Mouse (Mus musculus): ENCODE measurements around the gene Zfp787. TPM values are rescaled to one million over a fixed set of nuclear protein-coding genes. Genes with fewer than 3 reads are reported as not detected.

Zfp787 gene
- total RNA-seq, 2 experiments from 2014 or later: 25.7 to 26.8 TPM

- no peak for DNase-seq (ENCODE audit: low spot score in 2 of 2)
Observed at GRCm38 (mm10) chr7:6169403-6169802, 13.6 kb upstream of the Zfp787 start.

DNA sequence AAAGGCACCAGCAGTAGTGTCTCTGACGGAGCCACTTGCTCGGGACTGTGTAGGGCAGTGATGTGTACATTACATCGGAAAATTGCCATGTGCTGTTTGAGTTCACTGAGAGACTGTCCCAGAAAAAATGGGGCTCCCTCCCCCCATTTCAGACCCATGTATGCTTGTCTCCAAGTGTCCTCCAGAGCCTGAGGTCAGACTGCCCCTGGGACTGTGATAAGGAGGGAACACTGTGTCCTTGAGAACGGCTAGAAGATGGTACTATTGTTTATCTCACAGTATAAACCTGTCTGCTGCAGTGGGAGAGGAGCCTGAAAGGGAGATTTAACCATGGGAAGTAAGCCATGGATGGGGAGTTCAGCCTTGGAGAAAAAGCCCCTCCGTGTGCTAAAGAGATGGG is 8.9 kb upstream of the Zfp787 start:
- DNase-seq (ENCODE audit: low spot score in 2 of 2): no peak

GRCm38 (mm10) chr7:6162172-6162571 is 6.4 kb upstream of the Zfp787 start:
- DNase-seq (ENCODE audit: low spot score in 2 of 2): no peak

DNA sequence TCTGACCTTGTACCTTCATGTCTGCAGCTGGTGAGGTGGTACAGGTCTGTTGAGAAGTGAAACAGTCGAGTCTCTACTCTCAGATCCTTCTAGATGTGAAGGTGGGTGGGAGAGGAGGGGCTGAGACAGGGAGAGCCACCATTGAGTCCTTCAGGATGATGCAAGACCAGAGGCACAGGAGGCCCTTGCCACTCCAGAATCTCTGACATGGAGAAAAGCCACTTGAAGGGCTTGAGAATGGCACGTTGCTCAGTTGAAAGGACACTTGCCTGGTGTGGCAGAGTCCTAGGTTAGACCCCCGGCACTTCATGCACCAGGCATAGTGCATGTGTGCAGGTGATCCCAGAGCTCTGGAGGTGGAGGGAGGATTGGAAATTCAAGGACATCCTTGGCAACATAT is 5.7 kb upstream of the Zfp787 start:
- DNase-seq (ENCODE audit: low spot score in 2 of 2): no peak

DNA sequence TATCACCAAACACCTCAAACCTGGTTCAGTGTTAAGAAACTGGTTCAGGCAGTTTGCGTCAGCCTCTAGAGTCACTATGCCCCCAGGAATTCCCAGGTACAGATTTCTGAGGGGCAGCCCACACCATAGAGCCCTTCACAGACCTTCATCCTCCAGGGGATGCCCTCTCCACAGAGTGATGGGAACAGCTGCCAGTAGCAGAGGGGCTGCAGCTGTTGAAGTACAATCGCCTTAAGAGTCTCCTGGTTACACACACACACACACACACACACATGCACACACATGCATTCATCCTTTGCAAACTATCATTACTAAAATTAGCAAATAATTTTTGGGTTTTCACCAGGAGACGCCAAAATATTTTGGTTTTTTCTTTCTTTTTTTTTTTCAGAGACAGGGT is 3.8 kb upstream of the Zfp787 start:
- DNase-seq (ENCODE audit: low spot score in 2 of 2): no peak

GRCm38 (mm10) chr7:6157479-6157878 is 1.7 kb upstream of the Zfp787 start:
- DNase-seq (ENCODE audit: low spot score in 2 of 2): no peak

GRCm38 (mm10) chr7:6156901-6157472 is 1.2 kb upstream of the Zfp787 start:
- DNase-seq (ENCODE audit: low spot score in 2 of 2): no peak

DNA sequence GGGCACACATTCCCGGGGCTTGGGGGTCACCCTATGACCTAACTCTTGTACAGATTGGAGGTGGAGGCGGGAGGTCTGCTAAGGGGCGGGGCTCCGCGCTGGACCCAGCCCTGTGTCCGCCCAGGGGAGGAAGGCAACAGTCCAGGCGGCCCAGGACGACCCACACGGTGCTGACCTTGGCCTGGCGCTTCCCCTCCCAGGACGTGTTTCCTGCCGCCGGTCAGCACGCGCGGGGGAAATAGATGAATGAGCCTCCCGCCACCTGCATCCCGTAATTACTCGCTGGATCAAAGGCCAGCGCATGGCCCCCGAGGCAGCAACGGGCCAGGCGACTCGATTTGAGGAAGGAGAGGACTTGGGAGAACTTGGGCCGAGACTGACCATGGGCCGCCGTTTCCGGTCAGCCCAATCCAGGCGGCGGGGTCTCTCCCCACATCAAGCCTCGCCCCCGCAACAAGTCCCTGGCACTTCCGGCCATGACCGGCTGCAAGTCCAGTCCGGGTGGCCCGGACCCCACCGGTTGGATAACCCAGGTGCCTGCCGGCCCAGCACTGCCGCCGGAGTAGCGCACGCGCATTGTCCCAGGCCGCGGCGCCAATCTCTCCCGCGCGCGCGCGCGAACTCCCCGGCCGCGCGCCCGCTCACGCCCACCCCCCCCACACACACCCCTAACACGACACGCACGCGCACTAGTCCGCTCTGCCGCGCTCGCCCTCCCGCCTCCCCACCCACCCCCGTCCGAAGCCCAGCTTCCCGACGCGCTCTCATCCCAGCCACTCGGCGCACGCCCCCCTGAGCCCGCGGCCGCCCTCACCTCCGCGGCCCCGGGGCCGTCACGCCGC is 545 bp downstream of the Zfp787 start:
- peak; percentile 82 to 83 for DNase-seq (ENCODE audit: low spot score in 2 of 2)

- DNase-seq (ENCODE audit: low spot score in 2 of 2): no peak
Observed at GRCm38 (mm10) chr7:6154164-6154563, 1.6 kb downstream of the Zfp787 start.

DNA sequence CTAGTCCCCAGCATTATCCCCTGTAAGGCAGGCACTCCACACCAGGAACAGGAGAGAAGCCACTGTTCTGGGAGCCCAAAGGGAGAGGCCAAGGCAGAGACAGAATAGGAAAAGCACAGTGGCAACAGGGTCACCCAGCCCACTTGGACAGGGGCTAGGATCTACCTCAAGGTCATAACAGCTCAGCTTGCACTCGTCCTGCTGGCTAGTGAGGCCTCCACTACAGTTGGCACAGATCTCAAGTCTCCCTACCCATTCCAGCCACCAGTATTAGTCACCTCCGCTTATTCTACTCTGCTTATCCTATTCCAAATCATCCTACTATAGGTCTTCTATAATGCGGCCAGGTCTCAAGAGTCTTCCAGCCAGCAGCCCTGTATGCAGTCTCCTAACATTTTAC is 2.7 kb downstream of the Zfp787 start:
- no peak for DNase-seq (ENCODE audit: low spot score in 2 of 2)

DNA sequence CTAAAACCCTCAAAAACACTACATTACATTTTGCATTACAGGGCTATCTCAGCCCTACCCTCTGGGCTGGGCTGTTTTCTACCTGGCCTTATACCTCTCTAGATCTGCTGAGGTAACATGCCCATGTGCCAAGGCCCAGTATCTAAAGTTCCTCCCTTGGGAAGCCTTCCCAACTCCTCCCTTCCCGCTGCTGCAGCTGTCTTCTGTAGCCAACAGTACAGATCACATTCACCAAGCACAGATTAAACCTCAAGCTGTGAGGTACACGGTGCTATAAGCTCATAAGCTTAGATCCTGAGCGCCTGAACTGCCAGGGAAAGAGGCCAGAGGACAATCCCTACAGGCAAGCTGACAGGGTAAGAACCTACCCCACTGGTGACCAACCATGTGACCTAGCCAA is 3.8 kb downstream of the Zfp787 start:
- DNase-seq (ENCODE audit: low spot score in 2 of 2): no peak

DNA sequence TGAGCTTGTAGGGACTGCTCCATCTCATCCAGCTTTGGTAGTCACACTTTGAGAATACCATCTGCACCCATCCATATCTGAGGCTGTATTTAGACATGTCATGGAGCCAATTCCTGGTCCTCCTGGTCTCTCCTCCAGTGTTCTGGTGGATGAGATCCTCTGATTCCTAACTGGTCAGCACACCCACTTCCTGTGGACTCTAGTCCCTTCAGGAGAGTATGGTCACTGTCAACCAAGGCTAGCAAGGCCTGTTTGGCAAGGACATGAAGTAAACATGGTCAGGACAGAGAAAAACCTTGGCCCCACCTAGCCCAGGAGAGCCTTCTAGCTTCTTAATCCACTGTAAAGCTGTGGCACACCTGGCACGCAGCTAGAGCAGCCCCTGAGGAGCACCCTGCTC is 4.5 kb downstream of the Zfp787 start:
- no peak for DNase-seq (ENCODE audit: low spot score in 2 of 2)

- DNase-seq (ENCODE audit: low spot score in 2 of 2): no peak
Observed at GRCm38 (mm10) chr7:6147688-6148087, 8.1 kb downstream of the Zfp787 start.

- no peak for DNase-seq (ENCODE audit: low spot score in 2 of 2)
Observed at GRCm38 (mm10) chr7:6146982-6147325, 8.8 kb downstream of the Zfp787 start.

DNA sequence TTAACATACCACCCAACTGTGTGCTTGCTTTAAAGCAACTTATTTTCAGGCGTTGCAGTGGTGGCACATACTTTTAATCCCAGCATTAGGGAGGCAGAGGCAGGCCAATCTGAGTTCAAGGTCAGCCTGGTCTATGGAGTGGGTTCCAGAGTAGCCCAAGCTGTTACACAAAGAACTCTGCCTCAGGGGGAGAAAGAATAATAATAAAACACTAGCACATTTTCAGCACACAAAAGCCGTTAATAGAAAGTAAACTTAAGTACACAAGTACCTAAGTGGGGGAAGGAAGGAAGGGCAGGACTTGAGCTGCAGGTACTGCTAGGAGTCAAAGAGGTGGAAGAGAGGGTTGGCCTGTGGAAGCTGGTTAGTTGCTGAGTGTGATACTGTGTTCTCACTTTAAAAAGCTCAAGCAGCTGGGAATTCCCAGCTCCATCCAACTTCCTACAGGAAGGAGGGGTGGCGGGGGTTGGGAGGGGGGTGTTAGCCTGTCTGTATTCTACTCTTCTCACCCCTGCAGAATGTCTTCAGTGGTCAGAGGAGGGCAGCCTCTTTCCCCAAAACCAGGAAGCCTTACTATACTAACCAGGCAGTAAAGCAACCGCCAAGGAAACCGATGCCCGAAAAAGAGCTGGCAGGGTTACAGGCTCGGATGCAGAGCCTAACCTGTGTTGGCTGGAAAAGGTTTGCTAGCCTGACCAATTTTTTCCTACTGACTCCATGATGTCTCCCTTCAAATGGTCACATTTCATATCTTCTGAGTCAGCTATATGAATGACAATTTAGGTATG is 9.4 kb downstream of the Zfp787 start:
- DNase-seq (ENCODE audit: low spot score in 2 of 2): no peak

DNA sequence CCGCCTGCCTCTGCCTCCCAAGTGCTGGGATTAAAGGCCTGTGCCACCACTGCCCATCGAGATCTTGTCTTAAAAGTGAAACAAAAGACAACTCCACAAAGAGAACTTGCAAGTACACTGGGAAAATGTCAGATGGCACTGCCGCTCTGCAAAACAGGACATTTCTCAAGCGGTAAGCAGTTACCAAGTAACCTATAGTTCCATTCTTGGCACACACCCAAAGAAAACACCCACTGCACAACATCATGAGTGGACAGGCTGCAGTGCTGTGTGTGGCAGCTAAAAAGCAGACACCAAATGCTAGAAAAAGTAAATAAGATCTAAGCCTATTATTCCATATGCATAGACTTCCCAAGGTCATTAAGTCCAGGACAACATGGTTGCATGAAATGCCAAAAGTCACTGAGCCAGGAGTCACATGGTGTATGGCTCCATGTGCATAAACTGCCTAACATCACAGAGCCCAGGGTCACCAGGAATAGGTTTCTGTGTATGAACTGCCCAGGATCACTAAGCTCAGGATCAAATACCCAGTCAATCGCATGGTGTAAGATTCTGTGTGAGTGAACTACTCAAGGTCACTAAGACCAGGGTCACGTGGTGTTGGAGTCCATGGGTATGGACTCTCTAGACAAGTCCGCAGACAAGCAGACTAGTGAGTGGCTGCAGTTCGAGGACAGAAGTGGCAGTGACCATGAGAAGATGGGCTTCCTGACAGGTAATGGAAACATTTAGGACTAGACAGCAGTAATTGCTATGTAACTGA is 10.2 kb downstream of the Zfp787 start:
- no peak for DNase-seq (ENCODE audit: low spot score in 2 of 2)

DNA sequence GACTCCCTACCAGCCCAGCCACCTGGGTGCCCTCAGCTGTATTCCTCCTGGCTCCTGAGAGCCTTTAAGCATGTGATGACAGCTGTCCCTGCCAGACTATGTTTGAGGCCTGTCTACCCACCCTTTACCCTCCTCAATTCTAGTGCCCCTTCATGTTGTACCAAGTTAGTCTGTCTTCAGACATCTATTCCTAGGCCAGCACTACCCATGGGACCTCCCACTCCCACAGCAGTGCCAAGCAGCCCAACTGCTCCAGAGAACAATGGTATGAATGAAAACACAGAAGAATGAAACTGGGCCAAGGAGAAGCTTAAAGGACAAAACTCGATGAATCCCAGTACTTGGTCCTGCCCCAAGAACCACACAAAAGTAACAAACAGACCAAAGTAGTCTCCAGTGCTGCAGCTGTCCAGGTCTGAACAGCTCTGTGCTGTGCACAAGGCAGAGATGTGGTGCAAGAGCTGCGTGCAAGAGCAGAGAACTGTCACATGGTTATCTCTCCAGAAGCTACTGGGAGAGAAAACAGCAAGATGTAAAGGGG is 11.7 kb downstream of the Zfp787 start:
- no peak for DNase-seq (ENCODE audit: low spot score in 2 of 2)

- no peak for DNase-seq (ENCODE audit: low spot score in 2 of 2)
Observed at GRCm38 (mm10) chr7:6139295-6139694, 16.5 kb downstream of the Zfp787 start.

DNA sequence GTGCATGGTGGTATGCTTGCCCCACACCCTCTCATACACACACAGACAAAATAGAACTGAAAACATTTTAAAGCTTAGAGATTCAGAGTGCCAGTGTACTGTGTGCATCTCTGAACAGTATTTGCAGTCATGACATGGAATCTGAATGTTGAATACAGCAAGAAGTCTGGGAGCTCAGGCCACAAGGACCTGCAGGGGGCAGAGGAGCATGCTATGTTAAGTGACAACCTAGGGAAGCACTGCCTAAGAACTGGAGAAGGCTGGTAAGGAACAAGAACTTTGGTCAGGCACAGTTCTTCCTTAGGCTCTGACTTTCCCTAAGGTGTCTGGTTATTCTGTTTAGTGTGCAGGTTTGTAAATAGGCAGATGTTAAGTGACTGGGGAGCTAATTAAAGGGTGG is 19.3 kb downstream of the Zfp787 start:
- no peak for DNase-seq (ENCODE audit: low spot score in 2 of 2)

DNA sequence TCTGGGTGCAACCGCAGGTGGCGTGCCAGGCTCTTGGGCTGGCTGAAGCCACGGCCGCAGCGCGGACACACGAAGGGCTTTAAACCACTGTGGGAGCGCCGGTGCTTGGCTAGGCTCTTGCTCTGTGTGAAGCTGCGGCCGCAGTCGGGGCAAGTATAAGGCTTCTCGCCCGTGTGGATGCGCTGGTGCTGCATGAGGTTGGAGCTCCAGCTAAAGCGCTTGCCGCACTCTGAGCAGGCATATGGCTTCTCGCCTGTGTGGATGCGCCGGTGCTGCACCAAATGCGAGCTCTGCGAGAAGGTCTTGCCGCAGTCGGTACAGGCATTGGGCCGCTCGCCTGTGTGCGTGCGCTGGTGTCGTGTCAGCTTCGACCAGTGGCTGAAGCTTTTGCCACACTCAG is 23.2 kb downstream of the Zfp787 start:
- no peak for DNase-seq (ENCODE audit: low spot score in 2 of 2)

DNA sequence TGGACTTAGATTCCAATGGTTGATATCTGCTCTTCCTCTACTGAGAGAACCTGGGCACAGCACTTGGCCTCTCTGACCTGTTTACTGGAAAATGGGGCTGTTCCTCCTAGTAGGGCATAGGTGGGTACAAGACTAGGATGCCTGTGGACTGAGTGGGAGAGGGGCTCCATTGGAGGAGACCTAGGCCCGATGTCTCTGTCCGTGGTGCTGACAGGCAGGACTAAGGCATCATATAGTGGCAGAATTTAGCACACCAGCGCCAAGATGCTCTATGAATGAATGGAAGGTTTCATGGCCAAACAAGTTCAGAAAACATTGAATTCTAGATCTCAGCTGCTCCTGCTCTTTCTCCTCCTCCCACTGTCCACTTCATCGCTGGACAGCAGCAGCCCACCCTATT is 25.5 kb downstream of the Zfp787 start:
- no peak for DNase-seq (ENCODE audit: low spot score in 2 of 2)

Data from layer of hippocampus, postnatal 14 days (tissue).